Mouse (Mus musculus) thymus, adult 2 months (tissue): ENCODE measurements around the gene Mrpl34.

Experiments used
- CTCF ChIP-seq: fragments of 200-500 bp; IDR thresholded peaks from 2 replicates; pipeline ENCODE4 v1.5.1; 2012; ENCODE audit warnings: mild to moderate bottlenecking, control low read depth, low read length, moderate library complexity, borderline replicate concordance; ENCODE audit not compliant: control insufficient read depth, poor library complexity, insufficient read depth; ENCODE audit errors: extremely low read depth
- POLR2A ChIP-seq: fragments of 200-500 bp; IDR thresholded peaks from 2 replicates; pipeline ENCODE4 v1.6.1; 2012; ENCODE audit warnings: mild to moderate bottlenecking, low read length, control low read depth, moderate library complexity; ENCODE audit not compliant: control insufficient read depth, poor library complexity, insufficient read depth; ENCODE audit errors: extremely low read depth

GRCm38 (mm10) chr8:71485142-71486135, 20.7 kb downstream of the Mrpl34 start, which contains the start of gene Ano8:
- TF ChIP-seq CTCF (0 out of 2 replicates have a peak, but pooled peaks have one; percentile 27), POLR2A (no peak)
